Mouse (Mus musculus): ENCODE results near the gene Serac1. TPM values are rescaled to one million over a fixed set of nuclear protein-coding genes. Genes with fewer than 3 reads are reported as not detected.
"Not testable (repeated sequence)": the region's sequence is repeated elsewhere in the genome, so short reads cannot be mapped to it uniquely, and the experiment has no call there.

Gene Serac1
- polyA plus RNA-seq, 1 experiment: 5.8 TPM

GRCm38 (mm10) chr17:6066021-6066420, 13.5 kb downstream of the Serac1 start:
- no peak for DNase-seq (ENCODE audit: low spot score)

- no peak for DNase-seq (ENCODE audit: low spot score)
These were observed 16.0 kb downstream of the Serac1 start for GRCm38 (mm10) chr17:6063532-6063931.

GRCm38 (mm10) chr17:6062793-6063192, 16.7 kb downstream of the Serac1 start:
- no peak for DNase-seq (ENCODE audit: low spot score)

GRCm38 (mm10) chr17:6054934-6055355, 24.6 kb downstream of the Serac1 start:
- DNase-seq (ENCODE audit: low spot score): no peak

GRCm38 (mm10) chr17:6052801-6053200, 26.7 kb downstream of the Serac1 start:
- no peak for DNase-seq (ENCODE audit: low spot score)

- no peak for DNase-seq (ENCODE audit: low spot score)
These were observed 42.0 kb downstream of the Serac1 start for GRCm38 (mm10) chr17:6037507-6037906.

GRCm38 (mm10) chr17:6036872-6037271, 42.7 kb downstream of the Serac1 start:
- no peak for DNase-seq (ENCODE audit: low spot score)

- DNase-seq (ENCODE audit: low spot score): no peak
These were observed 43.1 kb downstream of the Serac1 start for GRCm38 (mm10) chr17:6036458-6036857.

GRCm38 (mm10) chr17:6035661-6036060, 43.9 kb downstream of the Serac1 start:
- DNase-seq (ENCODE audit: low spot score): no peak

GRCm38 (mm10) chr17:6025831-6026230, 53.7 kb downstream of the Serac1 start:
- DNase-seq (ENCODE audit: low spot score): no peak

- DNase-seq (ENCODE audit: low spot score): not testable (repeated sequence)
These were observed 58.2 kb downstream of the Serac1 start for GRCm38 (mm10) chr17:6021374-6021789.

- no peak for DNase-seq (ENCODE audit: low spot score)
These were observed 58.9 kb downstream of the Serac1 start for GRCm38 (mm10) chr17:6020636-6021035.

- no peak for DNase-seq (ENCODE audit: low spot score)
These were observed 59.8 kb downstream of the Serac1 start for GRCm38 (mm10) chr17:6019776-6020175.

GRCm38 (mm10) chr17:6018348-6018747, 61.2 kb downstream of the Serac1 start:
- DNase-seq (ENCODE audit: low spot score): no peak

GRCm38 (mm10) chr17:6017268-6017667, 62.3 kb downstream of the Serac1 start:
- no peak for DNase-seq (ENCODE audit: low spot score)

- DNase-seq (ENCODE audit: low spot score): no peak
These were observed 63.2 kb downstream of the Serac1 start for GRCm38 (mm10) chr17:6016213-6016780.

- DNase-seq (ENCODE audit: low spot score): no peak
These were observed 64.6 kb downstream of the Serac1 start for GRCm38 (mm10) chr17:6014985-6015384.

- no peak for DNase-seq (ENCODE audit: low spot score)
These were observed 66.5 kb downstream of the Serac1 start for GRCm38 (mm10) chr17:6013079-6013478.

GRCm38 (mm10) chr17:6009606-6010005, 69.9 kb downstream of the Serac1 start:
- DNase-seq (ENCODE audit: low spot score): no peak

- no peak for DNase-seq (ENCODE audit: low spot score)
These were observed 71.0 kb downstream of the Serac1 start for GRCm38 (mm10) chr17:6008590-6008989.

- no peak for DNase-seq (ENCODE audit: low spot score)
These were observed 71.6 kb downstream of the Serac1 start for GRCm38 (mm10) chr17:6007902-6008301.

- DNase-seq (ENCODE audit: low spot score): no peak
These were observed 72.3 kb downstream of the Serac1 start for GRCm38 (mm10) chr17:6007101-6007780.

GRCm38 (mm10) chr17:6005638-6006471, 73.7 kb downstream of the Serac1 start:
- no peak for DNase-seq (ENCODE audit: low spot score)
